Mouse (Mus musculus) hindbrain, embryonic 13.5 days (tissue): ENCODE data around the gene Htatip2. TPM values are rescaled to one million over a fixed set of nuclear protein-coding genes. Genes with fewer than 3 reads are reported as not detected.
A peak's percentile ranks its signal among the peaks of the same experiment; 100 is the strongest.

Experiments used
- ATAC-seq: fragments of 200-750 bp; cut with Nextera tagmentation; 2 replicates; pipeline ENCODE4 v1.8.0; 2017; ENCODE audit warnings: moderate TSS enrichment; ENCODE audit not compliant: low FRiP score
- H3K27ac ChIP-seq: fragments of 300-500 bp; sonication (generic); 2 replicates; pipeline ENCODE4 v1.5.1; 2015; ENCODE audit warnings: inconsistent platforms, mild to moderate bottlenecking, moderate library complexity
- H3K27me3 ChIP-seq: fragments of 300-500 bp; sonication (generic); 2 replicates; pipeline ENCODE4 v1.6.1; 2015; ENCODE audit warnings: mild to moderate bottlenecking, inconsistent platforms
- H3K36me3 ChIP-seq: fragments of 300-500 bp; sonication (generic); 2 replicates; pipeline ENCODE4 v1.6.1; 2015; ENCODE audit warnings: mild to moderate bottlenecking, inconsistent platforms
- H3K4me1 ChIP-seq: fragments of 300-500 bp; sonication (generic); replicated peaks from 2 replicates; pipeline ENCODE4 v1.6.1; 2015; ENCODE audit warnings: inconsistent platforms
- H3K4me2 ChIP-seq: fragments of 300-500 bp; sonication (generic); 2 replicates; pipeline ENCODE4 v1.6.1; 2015; ENCODE audit warnings: inconsistent platforms, mild to moderate bottlenecking, moderate library complexity
- H3K4me3 ChIP-seq: fragments of 300-500 bp; sonication (generic); 2 replicates; pipeline ENCODE4 v1.5.1; 2015; ENCODE audit warnings: mild to moderate bottlenecking, inconsistent platforms
- H3K9ac ChIP-seq: fragments of 300-500 bp; sonication (generic); 2 replicates; pipeline ENCODE4 v1.6.1; 2015; ENCODE audit warnings: mild to moderate bottlenecking, inconsistent platforms
- H3K9me3 ChIP-seq: fragments of 300-500 bp; sonication (generic); 2 replicates; pipeline ENCODE4 v1.6.1; 2016; ENCODE audit warnings: inconsistent platforms
- WGBS: fragments of 180-500 bp; shearing (Covaris S2); methylation state at CpG from one replicate; pipeline ENCODE4 v1.1.7; 2015; 5-methylcytosine and 5-hydroxymethylcytosine counted together
- polyA plus RNA-seq: library from polyadenylated mRNA; unstranded; fragments of >200 nt; fragmentation: Nextera tagmentation; extraction: Ambion mirVana; gene quantifications from 2 replicates; pipeline ENCODE4 v1.2.1, GENCODE M21; 2015

The Htatip2 gene
- 3.1 and 3.5 TPM in 2 replicates for polyA plus RNA-seq

DNA sequence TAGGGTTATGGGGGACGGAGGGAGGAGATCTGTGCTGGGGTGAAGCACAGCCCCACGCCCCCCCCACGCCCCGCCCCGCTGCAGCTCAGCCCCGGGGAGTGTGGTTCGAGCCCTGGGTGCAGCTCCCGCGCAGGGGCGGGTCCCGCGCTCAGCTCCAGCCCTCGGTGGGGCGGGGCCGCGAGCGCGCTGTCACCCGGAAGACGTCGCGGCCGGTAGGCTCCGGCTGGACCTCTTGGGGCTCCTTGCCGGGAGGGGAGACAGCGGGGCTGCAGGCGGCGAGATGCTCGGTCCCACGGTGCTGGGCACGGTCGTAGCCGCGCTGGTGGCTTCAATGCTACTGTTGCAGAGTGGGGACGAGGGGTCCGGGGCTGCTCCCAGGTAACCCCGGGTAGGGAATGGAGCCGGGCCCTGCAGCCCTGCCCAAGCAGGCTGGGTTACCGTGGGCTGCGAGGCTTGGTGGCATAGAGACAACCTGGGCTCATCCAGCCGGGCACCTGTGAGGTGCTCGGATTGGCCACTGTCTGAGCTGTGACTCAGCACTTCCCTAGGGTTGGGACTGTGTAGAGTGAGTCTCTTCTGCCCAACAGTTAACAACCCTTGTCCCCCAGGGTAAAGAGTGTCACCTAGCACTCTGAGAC, at the start of gene Htatip2:
Gene Htatip2 (plus strand): TSS at position 182 of the 638 bp plus-strand sequence.
- Histone ChIP-seq H3K4me2 (peak within 1 kb of the TSS; percentile 71), H3K4me1 (peaks cover 7% of the 10 kb centered on the region), H3K9ac (peak within 1 kb of the TSS; percentile 63), H3K4me3 (peak within 1 kb of the TSS; percentile 47), H3K36me3 (no peaks in the 10 kb centered on the region), H3K9me3 (peaks cover 7% of the 10 kb centered on the region), H3K27me3 (peaks cover 94% of the 10 kb centered on the region), H3K27ac (no peak within 1 kb of the TSS)
- WGBS: 2% methylated on average over 42 of the region's 42 CpGs
- ATAC-seq: peak; percentile 72

DNA sequence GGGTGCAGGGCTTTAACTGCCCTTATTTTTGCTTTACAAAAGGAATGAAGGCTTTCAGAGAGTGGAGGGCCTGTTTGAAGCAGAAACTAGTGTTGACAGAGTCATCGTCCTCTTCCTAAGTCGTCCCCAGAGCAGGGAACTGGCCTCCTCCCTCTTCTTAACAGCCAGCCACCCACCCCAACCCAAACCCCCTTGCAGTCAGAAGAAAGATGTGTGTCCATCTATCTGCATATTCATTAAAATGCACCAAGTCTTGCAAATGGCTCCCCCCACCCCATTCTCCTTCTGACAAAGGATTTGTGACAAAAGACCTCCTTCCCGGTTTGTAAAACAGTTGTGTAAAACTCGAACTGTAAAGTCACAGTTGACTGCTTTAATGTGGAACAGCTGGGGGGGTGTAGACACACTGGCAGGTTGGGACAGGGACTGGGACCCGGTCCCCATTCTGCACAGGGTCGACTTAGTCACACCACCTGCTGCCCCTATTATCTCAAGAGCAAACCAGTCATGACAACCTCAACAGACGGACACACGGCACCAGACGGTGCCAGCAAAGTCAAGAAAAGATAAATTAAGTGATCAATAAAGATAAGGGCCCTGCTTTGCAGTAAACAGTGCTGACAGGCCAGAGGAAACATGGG, 49.4 kb upstream of the Htatip2 start:
- peaks cover 96% of the 10 kb centered on the region for H3K27me3 ChIP-seq
- no peak overlapping the region for H3K9ac ChIP-seq
- no peak overlapping the region for H3K4me3 ChIP-seq
- H3K36me3 ChIP-seq: no peaks in the 10 kb centered on the region
- no peak overlapping the region for H3K27ac ChIP-seq
- no peak overlapping the region for H3K4me2 ChIP-seq
- 12% methylated on average over 9 of the region's 9 CpGs for WGBS
- H3K4me1 ChIP-seq: no peaks in the 10 kb centered on the region
- H3K9me3 ChIP-seq: no peaks in the 10 kb centered on the region
- no peak for ATAC-seq

GRCm38 (mm10) chr7:49717942-49718733, 40.8 kb upstream of the Htatip2 start:
- no peak for ATAC-seq
- peaks cover 96% of the 10 kb centered on the region for H3K27me3 ChIP-seq

GRCm38 (mm10) chr7:49734342-49734741, 24.6 kb upstream of the Htatip2 start:
- Histone ChIP-seq H3K4me2 (no peak overlapping the region), H3K36me3 (no peaks in the 10 kb centered on the region), H3K4me1 (0 out of 2 replicates have a peak, but pooled peaks cover 4% of the 10 kb centered on the region), H3K4me3 (no peak overlapping the region), H3K9ac (no peak overlapping the region), H3K9me3 (0 out of 2 replicates have a peak, but pooled peaks cover 3% of the 10 kb centered on the region), H3K27me3 (peaks cover 85% of the 10 kb centered on the region), H3K27ac (no peak overlapping the region)
- ATAC-seq: no peak
- 50% methylated on average over 4 of the region's 4 CpGs for WGBS

More at GRCm38 (mm10) chr7:49717942-49718733, 40.8 kb upstream of the Htatip2 start:
- WGBS: 69% methylated on average over 15 of the region's 15 CpGs
- Histone ChIP-seq H3K4me1 (no peaks in the 10 kb centered on the region), H3K4me2 (no peak overlapping the region), H3K27ac (no peak overlapping the region), H3K4me3 (no peak overlapping the region), H3K36me3 (no peaks in the 10 kb centered on the region), H3K9ac (no peak overlapping the region), H3K9me3 (0 out of 2 replicates have a peak, but pooled peaks cover 5% of the 10 kb centered on the region)

- H3K4me3 ChIP-seq: no peak overlapping the region
- H3K9ac ChIP-seq: no peak overlapping the region
- H3K27ac ChIP-seq: no peak overlapping the region
- peaks cover 88% of the 10 kb centered on the region for H3K27me3 ChIP-seq
- no peak overlapping the region for H3K4me2 ChIP-seq
- ATAC-seq: no peak
- peaks cover 21% of the 10 kb centered on the region for H3K4me1 ChIP-seq
- 0 out of 2 replicates have a peak, but pooled peaks cover 3% of the 10 kb centered on the region for H3K9me3 ChIP-seq
- 42% methylated on average over 8 of the region's 8 CpGs for WGBS
- no peaks in the 10 kb centered on the region for H3K36me3 ChIP-seq
Observed at GRCm38 (mm10) chr7:49739448-49739847, 19.5 kb upstream of the Htatip2 start.

DNA sequence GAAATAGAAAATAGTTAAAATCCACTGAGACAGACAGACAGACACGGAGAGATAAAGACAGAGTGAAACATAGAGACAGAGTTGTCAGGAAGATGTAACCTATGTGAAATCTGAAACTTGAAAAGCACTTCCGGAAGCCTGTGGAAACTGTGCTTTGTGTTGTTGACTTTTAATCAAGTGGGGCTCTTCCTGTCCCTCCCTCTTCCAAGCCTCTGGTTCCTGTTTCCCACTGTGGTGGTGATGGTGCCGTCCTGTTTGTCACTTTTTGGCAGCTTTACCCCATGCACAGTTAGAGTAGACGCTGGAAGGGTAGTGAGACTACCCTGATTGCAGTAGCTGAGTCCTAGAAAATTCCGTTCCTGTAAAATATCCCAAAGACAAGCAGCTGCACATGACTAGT, 17.4 kb upstream of the Htatip2 start:
- peaks cover 21% of the 10 kb centered on the region for H3K4me1 ChIP-seq
- no peak overlapping the region for H3K4me2 ChIP-seq
- H3K4me3 ChIP-seq: no peak overlapping the region
- H3K36me3 ChIP-seq: no peaks in the 10 kb centered on the region
- no peak overlapping the region for H3K9ac ChIP-seq
- peak; percentile 39; the same call in 1 of the 2 replicates for ATAC-seq
- no peak overlapping the region for H3K27ac ChIP-seq
- H3K27me3 ChIP-seq: peaks cover 94% of the 10 kb centered on the region
- 0 out of 2 replicates have a peak, but pooled peaks cover 3% of the 10 kb centered on the region for H3K9me3 ChIP-seq
- 38% methylated on average over 5 of the region's 5 CpGs for WGBS

- H3K27ac ChIP-seq: no peak overlapping the region
- H3K4me3 ChIP-seq: no peak overlapping the region
- no peak overlapping the region for H3K4me2 ChIP-seq
- no peak overlapping the region for H3K9ac ChIP-seq
- 0 out of 2 replicates have a peak, but pooled peaks cover 3% of the 10 kb centered on the region for H3K9me3 ChIP-seq
- no peaks in the 10 kb centered on the region for H3K36me3 ChIP-seq
- 13% methylated on average over 10 of the region's 10 CpGs for WGBS
- peaks cover 21% of the 10 kb centered on the region for H3K4me1 ChIP-seq
- H3K27me3 ChIP-seq: peaks cover 94% of the 10 kb centered on the region
- ATAC-seq: peak; percentile 76; the same call in 1 of the 2 replicates
Observed at GRCm38 (mm10) chr7:49741923-49742322, 17.0 kb upstream of the Htatip2 start.

DNA sequence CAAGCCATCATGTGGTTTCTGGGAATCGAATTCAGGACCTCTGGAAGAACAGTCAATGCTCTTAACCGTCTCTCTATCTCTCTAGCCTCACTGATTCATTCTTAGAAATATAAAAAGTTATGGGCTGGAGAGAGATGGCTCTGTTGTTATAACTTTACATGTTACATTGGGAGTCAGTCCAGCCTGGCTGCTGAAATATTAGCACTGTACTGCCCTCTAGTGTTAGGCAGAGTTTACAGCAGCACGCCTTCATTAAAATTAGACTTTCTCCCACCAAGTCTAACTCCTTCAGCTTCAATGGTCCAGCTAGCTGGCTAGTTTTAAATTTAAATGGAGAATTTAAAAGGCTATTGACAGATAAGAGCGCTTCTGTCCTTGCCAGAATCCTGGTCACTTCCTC, 7.8 kb upstream of the Htatip2 start:
- WGBS: 8% methylated on average over 4 of the region's 4 CpGs
- Histone ChIP-seq H3K4me3 (no peak overlapping the region), H3K27me3 (peaks cover 96% of the 10 kb centered on the region), H3K36me3 (no peaks in the 10 kb centered on the region), H3K9me3 (no peaks in the 10 kb centered on the region), H3K4me1 (no peaks in the 10 kb centered on the region), H3K4me2 (no peak overlapping the region), H3K27ac (no peak overlapping the region), H3K9ac (no peak overlapping the region)
- no peak for ATAC-seq

- Histone ChIP-seq H3K4me2 (no peak overlapping the region), H3K9ac (no peak overlapping the region), H3K9me3 (no peaks in the 10 kb centered on the region), H3K36me3 (no peaks in the 10 kb centered on the region), H3K4me1 (no peaks in the 10 kb centered on the region), H3K27ac (no peak overlapping the region), H3K4me3 (no peak overlapping the region), H3K27me3 (peaks cover 95% of the 10 kb centered on the region)
- 29% methylated on average over 25 of the region's 25 CpGs for WGBS
- ATAC-seq: no peak
Observed at GRCm38 (mm10) chr7:49752730-49753506, 6.0 kb upstream of the Htatip2 start.

DNA sequence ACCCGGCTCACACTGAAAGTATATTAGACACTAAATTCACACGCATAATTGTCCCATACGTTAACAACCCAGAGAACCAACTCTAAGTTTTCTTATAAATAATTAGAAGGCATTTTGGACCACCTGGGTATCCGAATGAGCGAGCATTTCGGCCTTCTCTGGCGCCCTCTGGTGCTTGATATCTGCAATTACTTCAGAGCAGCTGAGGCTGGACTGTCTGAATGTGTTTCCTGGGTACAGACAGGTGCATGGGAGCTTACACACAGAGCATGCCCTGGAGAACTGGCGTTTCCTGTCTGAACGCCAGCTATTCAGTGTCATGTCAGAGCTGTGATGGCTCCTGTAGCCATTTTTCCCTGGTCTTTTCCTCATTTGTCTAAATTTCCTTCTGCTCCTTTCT, 4.1 kb upstream of the Htatip2 start:
- no peaks in the 10 kb centered on the region for H3K36me3 ChIP-seq
- peaks cover 7% of the 10 kb centered on the region for H3K4me1 ChIP-seq
- H3K4me2 ChIP-seq: no peak overlapping the region
- peaks cover 98% of the 10 kb centered on the region for H3K27me3 ChIP-seq
- H3K9me3 ChIP-seq: peaks cover 4% of the 10 kb centered on the region
- WGBS: 4% methylated on average over 9 of the region's 9 CpGs
- H3K4me3 ChIP-seq: no peak overlapping the region
- H3K27ac ChIP-seq: no peak overlapping the region
- no peak for ATAC-seq
- H3K9ac ChIP-seq: no peak overlapping the region

GRCm38 (mm10) chr7:49762605-49763004, 3.7 kb downstream of the Htatip2 start:
- 73% methylated on average over 13 of the region's 13 CpGs for WGBS
- no peak overlapping the region for H3K27ac ChIP-seq
- H3K9me3 ChIP-seq: peaks cover 7% of the 10 kb centered on the region
- H3K4me1 ChIP-seq: peaks cover 7% of the 10 kb centered on the region
- H3K27me3 ChIP-seq: peaks cover 91% of the 10 kb centered on the region
- no peak overlapping the region for H3K4me3 ChIP-seq
- ATAC-seq: no peak
- H3K4me2 ChIP-seq: no peak overlapping the region
- H3K9ac ChIP-seq: no peak overlapping the region
- no peaks in the 10 kb centered on the region for H3K36me3 ChIP-seq
